Mouse (Mus musculus): ENCODE data around the gene Arpc2.
A peak's percentile ranks its signal among the peaks of the same experiment; 100 is the strongest.
"Not testable (repeated sequence)": the region's sequence is repeated elsewhere in the genome, so short reads cannot be mapped to it uniquely, and the experiment has no call there.

Arpc2 gene

DNA sequence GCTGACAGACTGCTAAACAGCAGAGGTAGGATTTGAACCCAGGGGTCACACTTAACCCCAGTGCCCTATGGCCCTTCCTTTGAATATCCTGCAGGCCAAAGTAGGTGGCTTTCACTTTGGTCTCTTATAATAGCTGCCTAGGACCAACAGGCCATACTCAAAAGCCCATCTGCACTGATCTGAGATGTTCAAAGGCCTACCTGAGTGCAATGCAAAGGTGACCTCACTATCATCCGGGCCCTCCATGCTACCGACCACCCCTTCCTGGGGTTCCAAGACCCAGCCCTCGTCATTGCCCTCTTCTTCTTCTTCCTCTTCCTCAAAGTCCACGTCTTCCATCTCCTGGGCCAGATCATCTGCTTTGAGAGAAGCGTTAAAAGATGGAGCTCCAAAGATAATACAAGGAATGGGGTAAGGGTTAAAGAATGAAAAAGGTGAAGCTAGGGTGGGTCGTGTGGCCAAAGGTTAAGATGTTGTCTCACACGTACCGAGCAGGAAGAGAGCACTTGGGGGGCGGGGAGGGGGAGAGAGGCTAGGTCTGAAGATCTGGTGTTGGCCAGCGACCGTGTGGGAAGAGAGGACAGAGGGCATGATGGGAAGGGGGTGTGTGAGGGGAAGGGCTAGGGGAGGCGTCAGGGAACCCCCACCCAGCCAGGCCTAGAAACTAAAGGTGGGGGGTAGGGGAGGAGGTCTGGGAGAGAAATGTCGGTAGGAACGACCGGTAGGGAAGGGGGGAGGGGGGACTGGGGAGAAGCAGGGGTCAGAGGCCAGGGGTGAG lies 48.0 kb downstream of the Arpc2 start:
- peak; percentile 27 for DNase-seq (ENCODE audit: low read depth, low spot score)

GRCm38 (mm10) chr1:74284543-74285160 lies 48.8 kb downstream of the Arpc2 start, which contains the start of the genes Aamp and Pnkd:
Gene Aamp (minus strand): TSS chr1:74284738.
Gene Pnkd (plus strand): TSS chr1:74284930.
- peak; percentile 100 for DNase-seq (ENCODE audit: low read depth, low spot score)

DNA sequence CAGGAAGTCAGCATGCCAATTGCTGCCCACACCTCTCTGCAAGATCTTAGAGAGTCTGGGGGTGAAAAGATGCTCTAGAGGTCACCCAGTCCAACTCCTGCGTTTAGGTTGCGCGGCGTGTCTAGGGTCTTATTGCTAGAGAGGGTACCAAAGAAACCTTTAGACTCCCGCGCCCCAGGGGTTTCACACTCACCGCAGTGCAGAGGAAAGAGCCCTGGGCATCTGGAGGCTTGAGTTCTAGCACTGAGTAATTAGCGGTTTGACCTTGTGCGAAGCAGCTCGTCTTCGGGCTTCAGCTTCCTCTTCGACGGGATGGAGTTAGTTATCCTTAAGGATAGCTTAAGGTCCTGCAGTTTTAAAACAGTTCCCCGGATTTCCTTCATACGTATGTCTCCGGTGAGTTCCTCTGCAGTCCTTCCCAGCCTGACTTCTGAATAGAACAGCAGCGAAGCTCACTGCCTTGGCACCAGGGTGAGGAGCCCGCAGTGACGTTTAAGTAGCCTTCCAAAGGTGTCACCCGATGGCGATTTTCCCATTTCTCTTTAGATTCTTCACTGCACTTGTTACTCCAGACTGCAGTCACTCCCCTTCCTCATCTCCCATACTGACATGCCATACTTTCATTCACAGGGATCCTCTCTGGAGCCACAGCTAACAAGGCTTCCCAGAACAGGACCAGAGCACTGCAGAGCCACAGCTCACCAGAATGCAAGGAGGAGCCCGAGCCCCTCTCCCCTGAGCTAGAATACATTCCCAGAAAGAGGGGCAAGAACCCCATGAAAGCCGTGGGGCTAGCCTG lies 49.5 kb downstream of the Arpc2 start:
- no peak for DNase-seq (ENCODE audit: low read depth, low spot score)

GRCm38 (mm10) chr1:74286869-74287607 lies 51.2 kb downstream of the Arpc2 start:
- not testable (repeated sequence) for DNase-seq (ENCODE audit: low read depth, low spot score)

GRCm38 (mm10) chr1:74288327-74288726 lies 52.4 kb downstream of the Arpc2 start:
- no peak for DNase-seq (ENCODE audit: low read depth, low spot score)

DNA sequence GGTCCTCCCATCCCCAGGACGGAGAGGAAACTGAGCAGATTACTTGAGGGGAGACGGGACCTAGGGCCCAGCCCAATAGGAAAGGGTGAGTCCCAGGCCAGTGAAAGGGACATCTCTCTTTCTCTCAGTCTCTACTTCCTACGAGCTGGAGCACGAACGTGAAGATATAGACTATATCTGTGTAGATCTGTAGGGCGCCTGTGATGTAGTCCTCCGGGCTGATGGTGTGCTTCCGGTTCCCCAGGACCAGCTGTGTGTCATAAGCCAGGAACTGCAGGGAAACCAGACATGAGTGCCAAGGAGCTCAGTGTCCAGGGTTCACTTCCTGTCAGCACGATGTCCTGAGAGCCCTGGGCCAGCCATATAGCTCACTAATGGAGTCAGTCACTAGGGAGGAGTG lies 53.4 kb downstream of the Arpc2 start:
- no peak for DNase-seq (ENCODE audit: low read depth, low spot score)

- no peak for DNase-seq (ENCODE audit: low read depth, low spot score)
Measured at GRCm38 (mm10) chr1:74289740-74290139, 53.9 kb downstream of the Arpc2 start.

GRCm38 (mm10) chr1:74290141-74290540 lies 54.3 kb downstream of the Arpc2 start:
- no peak for DNase-seq (ENCODE audit: low read depth, low spot score)

DNA sequence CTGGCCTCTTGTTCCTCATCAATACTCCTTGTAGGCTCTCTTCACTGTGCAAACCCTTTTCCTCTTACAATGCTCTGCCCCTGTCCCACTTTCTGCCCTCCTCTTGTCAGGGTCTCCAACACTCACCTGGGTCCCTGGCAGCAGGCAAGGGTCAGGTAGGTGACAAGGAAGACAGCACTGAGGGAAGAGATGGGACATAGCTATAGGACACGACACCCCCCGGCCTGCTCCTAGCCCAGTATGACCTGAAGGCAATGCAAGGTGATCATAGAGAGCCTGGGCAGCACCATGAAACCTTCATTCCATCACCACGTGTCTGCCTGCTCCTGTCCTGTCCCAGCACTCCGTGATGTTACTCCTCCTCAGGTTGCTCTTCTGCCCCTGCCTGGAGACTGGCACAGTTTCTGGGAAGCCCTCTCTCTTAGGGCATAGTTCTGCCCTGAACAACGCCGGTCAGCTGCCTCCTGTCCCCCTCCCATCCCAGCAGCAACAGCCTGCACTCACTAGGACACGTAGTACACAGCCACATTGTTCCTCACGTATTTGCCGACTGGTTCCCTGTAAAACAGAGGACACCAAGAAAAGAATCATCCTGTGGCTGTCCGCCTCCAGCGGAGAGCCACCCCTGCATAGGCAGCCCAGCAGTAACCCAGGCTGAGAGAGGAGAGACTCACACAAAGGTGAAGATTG lies 56.6 kb downstream of the Arpc2 start:
- DNase-seq (ENCODE audit: low read depth, low spot score): no peak

DNA sequence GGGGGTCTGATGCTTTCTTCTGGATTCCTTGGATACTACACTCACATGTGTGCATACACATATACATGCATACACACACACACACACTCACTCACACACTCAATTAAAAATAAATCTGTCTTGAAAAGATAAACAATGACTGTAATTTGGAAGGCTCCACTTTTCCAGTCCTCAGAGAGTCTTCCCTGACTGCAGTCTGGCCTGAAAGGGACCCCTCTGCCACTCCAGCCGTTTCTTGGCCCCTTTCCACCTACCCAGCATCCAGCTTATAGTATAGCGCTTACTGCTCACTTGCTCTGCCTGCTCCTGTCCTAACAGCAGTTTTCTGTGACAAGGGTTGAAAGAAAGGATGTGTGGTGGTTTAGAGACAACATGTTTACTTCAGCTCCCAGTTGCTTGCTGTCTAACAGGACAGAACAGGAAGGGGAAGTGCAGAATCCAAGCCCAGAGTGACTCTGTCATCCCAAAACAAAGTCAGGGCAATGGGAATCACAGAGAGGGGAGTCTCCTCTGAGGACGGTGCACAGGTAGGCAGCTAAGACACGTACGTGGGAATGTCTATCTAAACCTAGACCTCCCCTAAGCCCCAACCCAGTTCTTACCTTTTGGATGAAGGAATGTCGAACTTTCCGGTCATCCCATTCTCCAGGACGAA lies 57.5 kb downstream of the Arpc2 start:
- DNase-seq (ENCODE audit: low read depth, low spot score): no peak

- DNase-seq (ENCODE audit: low read depth, low spot score): no peak
Measured at GRCm38 (mm10) chr1:74294090-74294643, 58.3 kb downstream of the Arpc2 start.

DNA sequence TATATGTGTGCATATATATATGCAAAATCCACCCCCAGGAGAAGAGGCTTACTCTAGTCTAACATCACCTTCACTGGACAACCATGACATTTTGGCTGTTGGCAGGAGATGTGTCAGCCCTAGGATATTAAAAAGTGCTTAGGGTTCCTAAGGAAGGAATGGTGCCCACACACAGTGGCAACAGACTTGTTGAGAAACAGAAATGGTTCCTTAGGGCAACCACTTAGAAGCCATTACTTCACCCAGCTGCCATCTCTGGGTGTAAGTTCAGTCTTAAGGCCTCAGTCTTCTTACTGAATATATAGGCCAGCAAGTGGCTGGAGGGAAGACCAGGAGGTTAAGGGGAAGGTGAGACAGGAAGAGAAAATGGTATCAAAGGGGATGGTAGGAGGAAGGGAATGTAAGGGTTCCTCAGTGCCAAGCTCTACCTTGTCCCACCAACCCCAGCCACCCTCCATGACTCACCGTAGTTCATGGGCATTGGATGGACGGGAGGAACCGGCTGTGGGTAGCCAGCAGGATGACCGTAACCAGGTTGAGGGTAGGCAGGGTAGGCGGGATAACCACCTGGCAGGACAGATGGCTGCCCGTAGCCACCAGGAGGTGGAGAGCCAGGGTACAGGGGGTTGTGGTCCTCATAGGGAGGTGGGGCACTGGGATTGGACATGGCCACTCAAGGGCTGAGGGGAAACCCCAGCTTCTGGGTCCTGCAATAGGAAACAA lies 59.0 kb downstream of the Arpc2 start:
- no peak for DNase-seq (ENCODE audit: low read depth, low spot score)

DNA sequence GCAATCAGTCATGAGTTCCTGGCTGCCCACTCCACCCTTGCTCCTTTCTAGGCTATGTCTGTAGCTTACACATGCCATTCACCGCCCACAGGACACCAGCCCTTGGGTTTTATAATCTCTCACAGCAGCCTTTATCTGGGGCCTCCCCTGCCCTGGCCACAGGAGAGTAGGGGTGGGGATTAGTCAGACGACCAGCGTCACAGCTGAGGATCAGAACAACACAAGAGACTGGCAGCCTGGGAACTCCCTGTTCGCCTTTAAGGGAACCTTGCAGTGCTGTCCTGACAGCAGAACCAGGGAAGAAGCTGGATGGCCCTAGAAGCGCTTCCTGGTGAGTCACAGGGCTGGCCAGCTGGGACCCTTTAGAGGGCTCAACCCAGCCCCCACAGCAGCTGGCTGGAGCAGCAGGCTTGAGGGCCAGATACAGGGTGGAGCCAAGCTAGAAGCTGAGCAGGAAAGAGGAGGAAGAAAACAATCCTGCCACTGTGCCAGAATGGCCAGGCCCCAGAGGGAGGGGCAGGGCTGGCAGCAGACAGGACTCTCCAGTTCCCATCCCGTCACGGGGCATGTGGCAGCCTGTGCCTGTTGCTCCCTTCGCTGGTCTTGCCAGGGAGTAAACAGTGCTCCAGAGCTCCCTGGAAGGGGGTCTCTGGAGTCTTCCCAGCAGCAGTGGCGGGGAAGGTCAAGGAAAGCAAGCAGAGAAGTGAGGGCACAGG lies 59.7 kb downstream of the Arpc2 start:
- DNase-seq (ENCODE audit: low read depth, low spot score): peak; percentile 32

DNA sequence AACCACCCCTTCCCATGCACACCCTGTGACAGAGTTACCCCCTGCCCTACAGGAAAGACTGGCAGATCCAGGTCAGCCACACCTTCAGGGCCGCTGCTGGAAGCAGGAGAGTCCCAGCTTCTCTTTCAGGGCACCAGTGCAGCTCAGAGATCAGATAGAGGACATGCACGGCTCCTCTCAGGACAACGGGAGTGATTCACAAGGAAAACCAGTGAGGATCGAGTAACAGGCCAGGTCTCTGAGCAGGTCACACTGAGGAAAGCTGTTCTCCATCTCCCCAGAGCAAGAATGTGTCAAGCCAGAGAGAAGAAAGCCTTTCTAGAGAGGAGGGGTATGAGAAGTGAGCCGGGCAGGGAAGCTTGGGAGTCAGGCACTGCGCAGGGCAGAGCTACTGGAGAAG lies 60.6 kb downstream of the Arpc2 start:
- no peak for DNase-seq (ENCODE audit: low read depth, low spot score)

- DNase-seq (ENCODE audit: low read depth, low spot score): no peak
Measured at GRCm38 (mm10) chr1:74297269-74297668, 61.4 kb downstream of the Arpc2 start.

GRCm38 (mm10) chr1:74298157-74298750 lies 62.4 kb downstream of the Arpc2 start:
- DNase-seq (ENCODE audit: low read depth, low spot score): no peak

DNA sequence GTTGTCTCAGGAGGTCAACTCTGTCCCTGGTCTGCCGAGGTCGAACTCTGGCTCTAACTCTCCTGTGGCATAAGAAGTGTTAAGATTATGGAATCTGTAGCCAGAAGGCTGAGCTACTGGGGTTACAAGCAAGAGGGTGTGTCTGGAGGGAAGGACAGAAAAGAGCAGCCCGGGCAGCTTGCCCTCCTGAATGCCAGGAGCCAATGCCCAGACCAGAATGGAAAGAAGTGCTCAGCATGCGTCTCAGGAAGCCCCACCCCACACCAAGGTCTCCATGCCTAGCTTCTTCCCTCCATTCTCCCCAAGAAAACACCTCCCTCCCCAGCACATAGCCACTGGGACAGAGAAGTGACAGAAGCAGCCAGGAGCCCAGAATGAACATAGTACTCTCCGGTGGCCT lies 63.1 kb downstream of the Arpc2 start:
- DNase-seq (ENCODE audit: low read depth, low spot score): no peak

DNA sequence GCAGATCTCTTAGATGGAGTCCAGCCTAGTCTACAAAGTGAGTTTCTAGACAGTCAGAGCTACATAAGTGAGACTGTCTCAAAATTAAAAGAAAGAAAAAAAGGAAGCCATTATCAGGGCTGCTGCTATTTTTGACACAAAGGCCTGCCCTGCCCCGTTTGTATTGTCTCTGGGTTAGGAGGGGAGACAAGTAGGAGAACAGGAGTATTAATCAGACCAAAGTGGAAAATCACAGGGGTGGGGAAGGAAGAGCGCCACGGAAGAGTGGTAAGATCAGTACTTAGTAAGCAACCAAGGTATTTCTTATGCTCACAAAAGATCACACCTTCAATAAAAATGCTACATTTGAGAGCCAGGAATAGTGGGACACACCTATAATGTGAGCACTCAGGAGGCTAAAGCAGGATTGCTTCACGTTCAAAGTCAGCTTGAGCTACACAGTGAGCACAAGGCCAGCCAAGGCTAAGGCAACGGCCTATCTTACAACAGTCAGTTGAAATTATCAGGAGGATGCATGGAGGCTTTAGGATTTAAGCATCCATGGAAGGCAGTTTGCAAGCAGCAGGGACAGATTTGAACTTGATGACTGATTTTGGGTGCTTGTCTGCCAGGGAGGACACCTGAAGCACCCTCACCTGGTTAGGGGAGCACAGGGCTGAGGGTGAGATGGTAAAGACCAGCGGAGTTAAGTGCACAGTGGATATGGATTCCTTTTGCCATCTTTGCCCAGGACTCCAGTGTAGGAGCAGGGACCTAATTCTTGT lies 64.6 kb downstream of the Arpc2 start:
- no peak for DNase-seq (ENCODE audit: low read depth, low spot score)
